Mouse (Mus musculus) telencephalon, adult 2 months (tissue): ENCODE data around the gene Srd5a3.

ENCODE experiments used
- DNase-seq: peaks from one replicate; pipeline ENCODE4 v3.0.0-alpha.2; 2011; ENCODE audit warnings: low read depth, low spot score

Gene Srd5a3

GRCm38 (mm10) chr5:76190609-76191008 is 50.5 kb downstream of the Srd5a3 start:
- DNase-seq: no peak

- no peak for DNase-seq
Observed at GRCm38 (mm10) chr5:76193075-76193474, 53.0 kb downstream of the Srd5a3 start.

GRCm38 (mm10) chr5:76194377-76194945 is 54.4 kb downstream of the Srd5a3 start:
- DNase-seq: no peak

- DNase-seq: no peak
Observed at GRCm38 (mm10) chr5:76199346-76199745, 59.3 kb downstream of the Srd5a3 start.

GRCm38 (mm10) chr5:76203171-76203570 is 63.1 kb downstream of the Srd5a3 start:
- DNase-seq: no peak
